Mouse (Mus musculus) layer of hippocampus, adult 2 months (tissue): ENCODE results near the gene Olfr1186. TPM values are rescaled to one million over a fixed set of nuclear protein-coding genes. Genes with fewer than 3 reads are reported as not detected.
"Not testable (repeated sequence)": the region's sequence is repeated elsewhere in the genome, so short reads cannot be mapped to it uniquely, and the experiment has no call there.

Experiments used
- DNase-seq, 2 experiments: peaks; one replicate each; pipeline ENCODE4 v3.0.0; 2022; ENCODE audit warnings: low spot score in 2 of 2
- H3K27ac ChIP-seq: fragments of 200-600 bp; 2 replicates; pipeline ENCODE4 v1.8.1; 2022
- H3K4me3 ChIP-seq: fragments of 200-600 bp; 2 replicates; pipeline ENCODE4 v1.8.1; 2022; ENCODE audit warnings: mild to moderate bottlenecking
- CTCF ChIP-seq: fragments of 200-600 bp; conservative IDR thresholded peaks from 2 replicates; pipeline ENCODE4 v1.8.1; 2022; ENCODE audit warnings: antibody characterized with exemption, mild to moderate bottlenecking, moderate library complexity
- long read RNA-seq, 2 experiments: library from polyadenylated mRNA; stranded (forward); transcript quantifications; one replicate each; pipeline ENCODE4 v2.0.0; 2021; ENCODE audit warnings: borderline mapping rate in 2 of 2
- total RNA-seq, 2 experiments: library from RNA; stranded (reverse); gene quantifications; 2 replicates each; pipeline ENCODE4 v1.2.3; 2021

The Olfr1186 gene
- not detected for total RNA-seq
- long read RNA-seq, experiment 1, result 0 reads
- long read RNA-seq, experiment 2, result 0 reads

DNA sequence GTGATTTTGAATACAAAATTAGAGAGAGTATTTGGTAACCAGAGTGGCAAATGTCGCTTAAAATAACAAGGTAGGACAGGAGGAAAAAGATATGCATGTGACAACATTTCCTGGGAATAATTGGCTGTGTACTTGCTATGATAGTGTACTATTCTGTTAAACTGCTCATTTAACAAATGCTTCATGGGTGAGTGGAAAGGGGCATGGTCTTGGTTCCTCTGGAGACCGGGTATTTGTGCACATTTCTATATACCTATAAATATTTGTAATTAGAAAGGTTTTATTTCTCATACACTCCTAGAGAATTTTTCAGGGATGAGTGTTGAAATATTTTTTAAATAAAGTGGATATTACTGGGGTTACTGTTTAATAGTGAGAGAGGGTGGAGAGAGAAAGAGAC, at the start of gene Olfr1186:
Olfr1186 (plus strand) TSS at position 301 of the 400 bp plus-strand sequence.
- H3K4me3 ChIP-seq, result no peak within 1 kb of the TSS
- TF ChIP-seq CTCF, result no peak
- no peak within 1 kb of the TSS for H3K27ac ChIP-seq
- no peak for DNase-seq

- H3K27ac ChIP-seq, result no peak within 1 kb of the TSS
- DNase-seq, result no peak
- no peak within 1 kb of the TSS for H3K4me3 ChIP-seq
- TF ChIP-seq CTCF, result no peak
Measured at GRCm38 (mm10) chr2:88483298-88483697, 35.1 kb upstream of the Olfr1186 start, which contains the start of gene Olfr1184. Olfr1184 (plus strand) TSS chr2:88483598.

DNA sequence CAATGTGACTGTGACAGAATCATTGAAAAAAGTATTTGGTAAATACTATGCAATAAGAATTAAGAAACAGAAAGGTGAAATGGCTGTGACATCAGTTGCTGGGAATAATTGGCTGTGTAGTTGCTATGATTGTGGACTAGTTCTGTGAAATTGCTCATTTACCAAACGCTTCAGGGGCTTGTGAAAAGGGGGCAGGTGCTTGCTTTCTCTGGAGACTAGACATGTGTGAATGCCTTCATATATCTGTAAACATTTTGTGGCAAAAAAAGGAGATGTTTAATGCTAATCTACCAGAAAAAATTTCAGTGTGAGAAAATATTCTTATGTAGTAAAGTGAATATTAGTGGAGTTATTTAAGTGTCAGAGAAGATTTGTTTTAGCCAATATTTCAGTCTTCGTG, 25.3 kb upstream of the Olfr1186 start, which contains the start of gene Olfr1185-ps1:
Olfr1185-ps1 (plus strand) TSS at position 301 of the 400 bp plus-strand sequence.
- TF ChIP-seq CTCF, result no peak
- no peak for DNase-seq
- Histone ChIP-seq H3K4me3 (no peak within 1 kb of the TSS), H3K27ac (no peak within 1 kb of the TSS)

DNA sequence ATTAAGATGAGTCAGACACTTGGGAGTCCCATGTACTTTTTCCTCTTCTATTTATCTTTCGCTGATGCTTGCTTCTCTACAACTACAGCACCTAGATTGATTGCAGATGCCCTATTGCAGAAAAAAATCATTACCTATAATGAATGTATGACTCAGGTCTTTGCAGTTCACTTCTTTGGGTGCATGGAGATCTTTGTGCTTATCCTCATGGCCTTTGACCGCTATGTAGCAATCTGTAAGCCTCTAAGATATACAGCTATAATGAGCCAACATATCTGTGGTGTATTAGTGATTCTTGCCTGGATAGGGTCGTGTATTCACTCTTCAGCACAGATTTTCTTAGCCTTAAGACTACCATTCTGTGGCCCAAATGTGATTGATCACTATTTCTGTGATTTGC, 7.4 kb downstream of the Olfr1186 start:
- no peak overlapping the region for H3K27ac ChIP-seq
- no peak for TF ChIP-seq CTCF
- no peak overlapping the region for H3K4me3 ChIP-seq
- DNase-seq, result no peak

GRCm38 (mm10) chr2:88556635-88557034, 38.3 kb downstream of the Olfr1186 start, which contains the start of gene Olfr1188:
Olfr1188 (plus strand) TSS chr2:88556935.
- DNase-seq, result no peak
- no peak within 1 kb of the TSS for H3K4me3 ChIP-seq
- no peak within 1 kb of the TSS for H3K27ac ChIP-seq
- no peak for TF ChIP-seq CTCF

DNA sequence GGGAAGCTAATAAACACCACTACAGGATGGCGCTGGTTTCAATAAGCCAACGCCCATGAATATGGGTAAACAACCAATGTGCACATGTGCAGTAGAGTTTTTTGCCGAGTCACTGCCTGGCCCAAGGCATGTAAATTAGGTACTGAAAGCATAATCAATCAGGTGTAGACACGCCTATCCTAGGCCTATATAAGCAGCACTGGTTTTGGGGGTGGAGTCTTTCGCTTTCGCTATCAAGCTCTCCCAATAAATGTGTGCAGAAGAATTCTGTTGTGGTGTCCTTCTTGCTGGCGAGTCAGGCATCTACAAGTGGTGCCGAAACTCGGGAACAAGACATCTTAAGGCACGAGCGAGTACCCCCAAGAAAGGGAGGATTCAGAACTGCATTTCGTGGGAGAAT, 54.3 kb downstream of the Olfr1186 start:
- not testable (repeated sequence) for DNase-seq, H3K27ac ChIP-seq, H3K4me3 ChIP-seq

Other genes with a start within 250 kb of the Olfr1186 start
- not detected for gene Olfr1173, start 238.7 kb upstream of the Olfr1186 start, total RNA-seq
- gene Olfr1174-ps, start 203.4 kb upstream of the Olfr1186 start, total RNA-seq, result not detected
- gene Olfr1175-ps, start 191.3 kb upstream of the Olfr1186 start, total RNA-seq, result not detected
- gene Olfr1176, start 181.8 kb upstream of the Olfr1186 start, total RNA-seq, result not detected
- not detected for gene Olfr1177-ps, start 172.1 kb upstream of the Olfr1186 start, total RNA-seq
- gene Olfr1178, start 131.5 kb upstream of the Olfr1186 start, total RNA-seq, result not detected
- not detected for gene Olfr1179, start 112.1 kb upstream of the Olfr1186 start, total RNA-seq
- gene Olfr1180, start 99.4 kb upstream of the Olfr1186 start, total RNA-seq, result not detected
- not detected for gene Olfr1181, start 92.4 kb upstream of the Olfr1186 start, total RNA-seq
- gene Gm13757, start 69.4 kb upstream of the Olfr1186 start, total RNA-seq, result not detected
- gene Olfr1183, start 63.7 kb upstream of the Olfr1186 start, total RNA-seq, result not detected
- not detected for gene Olfr1184, start 35.0 kb upstream of the Olfr1186 start, total RNA-seq
- gene Olfr1185-ps1, start 25.2 kb upstream of the Olfr1186 start, total RNA-seq, result not detected
- gene Olfr1188, start 38.4 kb downstream of the Olfr1186 start, total RNA-seq, result not detected
- not detected for gene Olfr1189, start 67.9 kb downstream of the Olfr1186 start, total RNA-seq
- gene Olfr1191-ps1, start 122.0 kb downstream of the Olfr1186 start, total RNA-seq, result under 1 TPM in 1 of 2 experiments, not detected in 1; 0.08 TPM
- not detected for gene Olfr1192-ps1, start 130.0 kb downstream of the Olfr1186 start, total RNA-seq
- gene Olfr1193, start 157.1 kb downstream of the Olfr1186 start, total RNA-seq, result not detected
- not detected for gene Olfr1195, start 170.6 kb downstream of the Olfr1186 start, total RNA-seq
- not detected for gene Olfr1196, start 186.0 kb downstream of the Olfr1186 start, total RNA-seq
- gene Olfr1197, start 213.8 kb downstream of the Olfr1186 start, total RNA-seq, result not detected
- gene Olfr1198, start 232.8 kb downstream of the Olfr1186 start, total RNA-seq, result not detected
- not detected for gene Olfr1199, start 241.9 kb downstream of the Olfr1186 start, total RNA-seq